Mouse (Mus musculus) R1 (cell line): ENCODE measurements around the gene Ust.

Source experiments
- DNase-seq: peaks from one replicate; pipeline ENCODE4 v3.0.0-alpha.2; 2018; ENCODE audit warnings: low read depth, low spot score

The Ust gene

DNA sequence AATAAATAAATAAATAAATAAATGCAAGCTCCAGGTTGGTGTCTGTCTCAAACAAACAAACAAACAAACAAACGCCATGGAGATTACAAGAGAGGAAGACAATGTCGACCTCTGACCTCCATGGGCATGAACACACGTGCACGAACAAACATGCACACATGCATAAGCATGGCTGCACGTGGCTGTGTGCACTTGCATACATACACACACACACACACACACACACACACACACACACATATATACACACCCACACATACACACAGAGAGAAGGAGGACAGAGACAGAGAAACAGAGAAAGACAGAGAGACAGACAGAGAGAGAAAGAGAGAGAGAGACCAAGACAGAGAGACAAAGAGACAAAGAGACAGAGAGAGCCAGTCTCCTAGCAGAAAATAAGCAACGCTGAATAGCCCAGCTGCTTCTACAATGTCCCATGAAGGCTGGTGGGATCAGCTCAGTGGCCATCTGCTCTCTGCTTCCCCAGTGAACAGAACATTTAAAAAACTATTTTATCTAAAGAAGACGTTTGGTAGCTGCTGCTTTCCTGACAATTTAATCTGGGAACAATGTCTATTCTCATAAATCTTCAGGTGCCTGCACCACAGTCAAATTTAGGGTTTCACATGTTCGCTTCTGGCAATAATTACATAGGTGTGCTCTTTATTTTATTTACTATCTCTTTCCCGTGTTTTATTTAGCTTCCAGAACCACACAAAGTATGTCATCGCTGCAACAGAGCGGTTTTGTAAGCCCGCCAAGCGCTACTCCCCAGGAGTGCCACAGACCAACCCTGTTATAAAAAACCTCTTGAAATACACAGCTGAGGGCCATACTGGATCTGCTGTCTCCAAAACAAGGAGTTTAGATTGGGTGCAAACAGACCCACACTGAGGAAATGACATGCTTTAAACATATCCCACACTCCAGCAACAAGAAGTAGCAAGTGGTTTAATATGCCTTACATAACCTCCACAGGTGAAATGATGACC, 89.5 kb downstream of the Ust start:
- DNase-seq: no peak

DNA sequence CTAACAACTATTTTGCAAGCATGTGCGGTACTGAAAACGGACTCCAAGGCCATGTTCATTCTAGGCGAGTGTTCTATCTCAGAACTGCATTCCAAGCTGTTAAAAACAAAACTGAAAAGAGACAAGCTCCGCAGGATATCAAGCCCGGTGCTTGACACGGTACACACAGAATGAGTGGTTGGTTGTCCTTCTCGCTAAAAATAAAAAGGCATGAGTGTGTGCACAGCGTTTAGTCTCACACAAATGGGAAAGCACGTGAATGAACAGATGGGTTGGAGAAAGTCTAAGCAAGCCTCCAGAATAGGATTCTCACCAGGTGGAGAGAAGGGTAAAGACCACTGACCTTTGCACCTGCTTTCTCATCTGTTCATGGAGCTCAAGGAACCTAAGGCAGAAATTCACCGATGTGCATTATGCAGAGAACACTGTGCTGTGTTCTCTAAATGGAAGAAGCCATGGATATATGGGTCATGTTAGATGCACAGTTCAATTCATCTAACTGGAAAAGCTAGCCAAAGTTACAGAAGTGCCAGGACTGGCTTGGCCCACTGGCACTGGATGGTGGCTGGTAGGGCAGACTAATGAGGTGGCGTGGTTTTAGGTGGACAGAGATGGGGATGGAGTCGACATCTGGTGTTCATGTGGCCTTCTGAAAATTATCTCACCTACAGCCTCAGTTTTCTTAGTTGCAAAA, 90.8 kb downstream of the Ust start:
- peak; percentile 8 for DNase-seq

GRCm38 (mm10) chr10:8419496-8420009, 99.1 kb downstream of the Ust start:
- DNase-seq: no peak

- no peak for DNase-seq
Measured at GRCm38 (mm10) chr10:8415474-8415873, 103.2 kb downstream of the Ust start.

- no peak for DNase-seq
Measured at GRCm38 (mm10) chr10:8415036-8415435, 103.6 kb downstream of the Ust start.

- DNase-seq: no peak
Measured at GRCm38 (mm10) chr10:8405141-8405540, 113.5 kb downstream of the Ust start.

- DNase-seq: no peak
Measured at GRCm38 (mm10) chr10:8392226-8392625, 126.4 kb downstream of the Ust start.

GRCm38 (mm10) chr10:8391264-8391748, 127.3 kb downstream of the Ust start:
- DNase-seq: peak; percentile 38

GRCm38 (mm10) chr10:8388239-8388638, 130.4 kb downstream of the Ust start:
- DNase-seq: no peak

GRCm38 (mm10) chr10:8369894-8370500, 148.6 kb downstream of the Ust start:
- peak; percentile 52 for DNase-seq

- DNase-seq: peak; percentile 84
Measured at GRCm38 (mm10) chr10:8365816-8366215, 152.8 kb downstream of the Ust start.

DNA sequence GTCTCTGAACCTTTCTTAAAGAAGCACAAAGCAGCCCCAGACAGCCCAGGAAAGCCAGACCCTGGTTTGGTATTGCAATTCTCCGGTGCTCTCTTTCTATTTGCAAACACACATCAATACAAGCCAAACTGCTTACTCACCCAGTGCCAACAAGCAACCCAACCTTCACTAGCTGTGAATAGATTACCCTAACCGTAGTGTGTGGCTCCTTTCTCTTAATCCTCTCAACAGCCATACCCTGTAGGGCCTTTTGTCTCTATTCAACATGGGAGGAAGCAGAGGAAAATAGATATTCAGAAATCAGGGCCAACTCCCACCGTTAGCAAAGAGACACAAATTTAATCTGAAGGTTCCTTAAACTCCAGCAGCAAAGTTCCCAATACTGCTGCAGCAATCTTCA, 154.4 kb downstream of the Ust start:
- peak; percentile 96 for DNase-seq

GRCm38 (mm10) chr10:8363281-8363680, 155.3 kb downstream of the Ust start:
- DNase-seq: no peak

GRCm38 (mm10) chr10:8358286-8359045, 160.2 kb downstream of the Ust start:
- peak; percentile 78 for DNase-seq

GRCm38 (mm10) chr10:8353534-8353933, 165.1 kb downstream of the Ust start:
- no peak for DNase-seq

- DNase-seq: no peak
Measured at GRCm38 (mm10) chr10:8350626-8351025, 168.0 kb downstream of the Ust start.

DNA sequence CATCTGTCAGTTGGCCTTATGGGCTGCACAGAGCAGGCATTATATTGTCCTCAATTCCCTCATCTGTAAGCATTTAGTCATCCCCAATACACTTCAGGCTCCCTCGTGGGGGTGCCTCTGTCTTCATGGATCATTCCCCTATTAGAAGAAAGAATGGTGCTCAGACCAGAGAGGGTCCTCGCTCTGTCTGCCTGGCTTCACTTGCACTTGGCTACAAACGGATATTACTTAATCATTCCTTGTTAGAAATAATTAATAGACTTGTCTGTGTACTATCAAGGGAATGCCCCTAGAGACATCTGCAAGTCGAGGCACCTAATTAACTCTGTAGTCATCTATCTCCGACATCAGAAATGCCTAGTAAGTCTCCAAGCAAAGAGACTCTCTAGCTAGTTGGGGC, 171.1 kb downstream of the Ust start:
- DNase-seq: no peak

DNA sequence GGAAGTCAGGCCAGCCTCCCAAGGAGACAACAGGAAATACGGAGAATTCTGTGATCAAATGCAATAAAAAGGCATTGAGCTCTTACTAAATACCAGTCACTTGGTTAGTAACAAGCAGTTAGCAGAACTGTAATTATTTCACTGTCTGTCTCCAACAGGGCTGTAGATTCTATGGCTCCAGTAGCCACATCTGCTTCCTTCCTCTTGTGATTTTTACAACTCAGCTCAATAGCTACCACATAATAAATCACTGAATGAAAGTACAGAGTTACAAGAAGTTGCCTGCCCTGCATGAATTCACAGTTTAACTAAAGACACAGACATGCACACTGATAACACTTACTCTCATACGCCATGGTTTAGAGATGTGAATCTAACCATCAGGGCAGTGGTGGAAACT, 176.1 kb downstream of the Ust start:
- DNase-seq: no peak

DNA sequence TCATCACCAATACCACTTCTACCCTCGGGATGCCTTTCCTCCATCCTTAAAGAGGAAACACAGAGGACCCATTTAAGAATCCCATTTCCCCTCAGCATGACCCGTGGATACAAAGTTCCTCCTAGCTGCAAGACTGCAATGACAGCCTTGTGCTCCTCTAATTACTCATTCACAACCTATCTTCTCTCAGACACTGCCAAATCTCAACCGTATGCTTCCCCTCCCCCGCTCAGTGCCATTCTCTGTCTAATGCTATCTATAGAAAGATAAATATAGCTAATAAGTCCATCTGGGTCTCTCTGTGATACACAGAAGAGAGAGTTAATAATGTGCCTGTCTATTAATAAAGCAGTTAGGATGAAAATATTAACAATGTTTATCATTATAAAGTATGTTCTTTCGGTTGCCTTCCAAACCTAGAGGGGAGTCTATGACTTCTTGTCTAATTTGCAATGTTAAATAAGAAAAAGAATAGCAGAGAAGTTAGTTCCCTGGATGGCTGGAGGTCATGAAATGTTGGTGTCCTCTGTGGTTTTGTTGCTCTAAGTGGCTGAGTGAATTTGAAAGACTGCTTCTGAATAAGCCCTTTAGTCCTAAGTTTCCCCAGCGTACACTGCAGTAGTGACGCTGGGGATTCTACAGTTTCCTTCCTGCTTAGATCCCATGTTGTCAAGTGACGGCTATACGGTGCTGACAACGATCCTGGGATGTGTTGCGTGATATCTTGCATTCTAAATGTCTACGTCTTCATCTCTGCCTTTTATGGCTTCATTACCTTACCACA, 178.8 kb downstream of the Ust start:
- DNase-seq: no peak

- no peak for DNase-seq
Measured at GRCm38 (mm10) chr10:8336601-8337000, 182.0 kb downstream of the Ust start.
